Mouse (Mus musculus): ENCODE results near the gene Atp5b. TPM values are rescaled to one million over a fixed set of nuclear protein-coding genes. Genes with fewer than 3 reads are reported as not detected.

Atp5b gene
- polyA plus RNA-seq (2014; fragmentation: Nextera tagmentation; extraction: Ambion mirVana): 2,318 and 2,350 TPM in 2 replicates

- Histone ChIP-seq H3K36me3 (ENCODE audit: control insufficient read depth, insufficient read depth, low read length) (peaks cover 37% of the 10 kb centered on the region), H3K9me3 (replicated peaks; ENCODE audit: control insufficient read depth, low read length) (no peaks in the 10 kb centered on the region), H3K4me2 (ENCODE audit: low read length) (peak within 1 kb of the TSS; percentile 78), H3K4me3 (ENCODE audit: low read depth, low read length) (peak within 1 kb of the TSS; percentile 95), H3K4me1 (ENCODE audit: control insufficient read depth, insufficient read depth, low read length) (peaks cover 11% of the 10 kb centered on the region; the same call in 1 of the 2 replicates), H3K27me3 (replicated peaks; ENCODE audit: control insufficient read depth, insufficient read depth, low read length) (no peaks in the 10 kb centered on the region), H3K27ac (ENCODE audit: low read depth, low read length) (peak within 1 kb of the TSS; percentile 81), H3K9ac (ENCODE audit: low read length) (peak within 1 kb of the TSS; percentile 98)
- peak; percentile 99 for ATAC-seq
- peak; percentile 100 for DNase-seq (ENCODE audit: low spot score)
- WGBS: under 1% methylated on average over 34 of the region's 34 CpGs
Observed at GRCm38 (mm10) chr10:128082880-128083421, at the start of gene Atp5b. Gene Atp5b (plus strand): TSS chr10:128083273.

- ATAC-seq: no peak
- Histone ChIP-seq H3K27me3 (replicated peaks; ENCODE audit: control insufficient read depth, insufficient read depth, low read length) (no peaks in the 10 kb centered on the region), H3K4me1 (ENCODE audit: control insufficient read depth, insufficient read depth, low read length) (peaks cover 16% of the 10 kb centered on the region), H3K27ac (ENCODE audit: low read depth, low read length) (peak overlapping the region; percentile 3; the same call in 1 of the 2 replicates), H3K9me3 (replicated peaks; ENCODE audit: control insufficient read depth, low read length) (no peaks in the 10 kb centered on the region), H3K9ac (ENCODE audit: low read length) (peak overlapping the region; percentile 98), H3K4me2 (ENCODE audit: low read length) (peak overlapping the region; percentile 94), H3K36me3 (ENCODE audit: control insufficient read depth, insufficient read depth, low read length) (peaks cover 34% of the 10 kb centered on the region), H3K4me3 (ENCODE audit: low read depth, low read length) (peak overlapping the region; percentile 87)
- WGBS: 5% methylated on average over 10 of the region's 10 CpGs
- peak; percentile 32 for DNase-seq (ENCODE audit: low spot score)
Observed at GRCm38 (mm10) chr10:128036746-128037425, 46.2 kb upstream of the Atp5b start.

GRCm38 (mm10) chr10:128037921-128038320 lies 45.2 kb upstream of the Atp5b start:
- H3K9ac ChIP-seq (ENCODE audit: low read length): no peak overlapping the region
- WGBS: 43% methylated on average over 3 of the region's 3 CpGs

GRCm38 (mm10) chr10:128039167-128039566 lies 43.9 kb upstream of the Atp5b start:
- Histone ChIP-seq H3K27ac (ENCODE audit: low read depth, low read length) (no peak overlapping the region), H3K9ac (ENCODE audit: low read length) (0 out of 2 replicates have a peak overlapping the region, but pooled peaks have one; percentile 14), H3K4me3 (ENCODE audit: low read depth, low read length) (no peak overlapping the region), H3K27me3 (replicated peaks; ENCODE audit: control insufficient read depth, insufficient read depth, low read length) (no peaks in the 10 kb centered on the region), H3K36me3 (ENCODE audit: control insufficient read depth, insufficient read depth, low read length) (peaks cover 56% of the 10 kb centered on the region), H3K4me1 (ENCODE audit: control insufficient read depth, insufficient read depth, low read length) (peaks cover 16% of the 10 kb centered on the region), H3K4me2 (ENCODE audit: low read length) (no peak overlapping the region), H3K9me3 (replicated peaks; ENCODE audit: control insufficient read depth, low read length) (no peaks in the 10 kb centered on the region)
- ATAC-seq (no peak), DNase-seq (ENCODE audit: low spot score) (no peak)
- 71% methylated on average over 5 of the region's 5 CpGs for WGBS

More at GRCm38 (mm10) chr10:128037921-128038320, 45.2 kb upstream of the Atp5b start:
- Histone ChIP-seq H3K4me2 (ENCODE audit: low read length) (peak overlapping the region; percentile 94), H3K36me3 (ENCODE audit: control insufficient read depth, insufficient read depth, low read length) (peaks cover 43% of the 10 kb centered on the region), H3K9me3 (replicated peaks; ENCODE audit: control insufficient read depth, low read length) (no peaks in the 10 kb centered on the region), H3K27me3 (replicated peaks; ENCODE audit: control insufficient read depth, insufficient read depth, low read length) (no peaks in the 10 kb centered on the region), H3K4me3 (ENCODE audit: low read depth, low read length) (no peak overlapping the region), H3K4me1 (ENCODE audit: control insufficient read depth, insufficient read depth, low read length) (peaks cover 16% of the 10 kb centered on the region), H3K27ac (ENCODE audit: low read depth, low read length) (no peak overlapping the region)
- ATAC-seq (no peak), DNase-seq (ENCODE audit: low spot score) (no peak)

- Histone ChIP-seq H3K36me3 (ENCODE audit: control insufficient read depth, insufficient read depth, low read length) (peaks cover 63% of the 10 kb centered on the region), H3K9me3 (replicated peaks; ENCODE audit: control insufficient read depth, low read length) (no peaks in the 10 kb centered on the region), H3K27me3 (replicated peaks; ENCODE audit: control insufficient read depth, insufficient read depth, low read length) (no peaks in the 10 kb centered on the region), H3K9ac (ENCODE audit: low read length) (no peak overlapping the region), H3K4me2 (ENCODE audit: low read length) (no peak overlapping the region), H3K4me1 (ENCODE audit: control insufficient read depth, insufficient read depth, low read length) (peaks cover 13% of the 10 kb centered on the region), H3K27ac (ENCODE audit: low read depth, low read length) (no peak overlapping the region), H3K4me3 (ENCODE audit: low read depth, low read length) (no peak overlapping the region)
- DNase-seq (ENCODE audit: low spot score): no peak
- ATAC-seq: no peak
- WGBS: 62% methylated on average over 3 of the region's 3 CpGs
Observed at GRCm38 (mm10) chr10:128039858-128040257, 43.2 kb upstream of the Atp5b start.

- 92% methylated on average over 5 of the region's 5 CpGs for WGBS
- Histone ChIP-seq H3K27me3 (replicated peaks; ENCODE audit: control insufficient read depth, insufficient read depth, low read length) (no peaks in the 10 kb centered on the region), H3K36me3 (ENCODE audit: control insufficient read depth, insufficient read depth, low read length) (peaks cover 66% of the 10 kb centered on the region), H3K9me3 (replicated peaks; ENCODE audit: control insufficient read depth, low read length) (no peaks in the 10 kb centered on the region), H3K27ac (ENCODE audit: low read depth, low read length) (no peak overlapping the region), H3K4me2 (ENCODE audit: low read length) (no peak overlapping the region), H3K4me3 (ENCODE audit: low read depth, low read length) (no peak overlapping the region), H3K4me1 (ENCODE audit: control insufficient read depth, insufficient read depth, low read length) (peaks cover 13% of the 10 kb centered on the region), H3K9ac (ENCODE audit: low read length) (no peak overlapping the region)
- ATAC-seq (no peak), DNase-seq (ENCODE audit: low spot score) (no peak)
Observed at GRCm38 (mm10) chr10:128040293-128040692, 42.8 kb upstream of the Atp5b start.

- Histone ChIP-seq H3K4me2 (ENCODE audit: low read length) (no peak overlapping the region), H3K9ac (ENCODE audit: low read length) (no peak overlapping the region), H3K36me3 (ENCODE audit: control insufficient read depth, insufficient read depth, low read length) (peaks cover 79% of the 10 kb centered on the region), H3K4me1 (ENCODE audit: control insufficient read depth, insufficient read depth, low read length) (peaks cover 13% of the 10 kb centered on the region), H3K27ac (ENCODE audit: low read depth, low read length) (no peak overlapping the region), H3K9me3 (replicated peaks; ENCODE audit: control insufficient read depth, low read length) (no peaks in the 10 kb centered on the region), H3K4me3 (ENCODE audit: low read depth, low read length) (no peak overlapping the region), H3K27me3 (replicated peaks; ENCODE audit: control insufficient read depth, insufficient read depth, low read length) (no peaks in the 10 kb centered on the region)
- WGBS: 76% methylated on average over 4 of the region's 4 CpGs
- no peak for DNase-seq (ENCODE audit: low spot score)
- no peak for ATAC-seq
Observed at GRCm38 (mm10) chr10:128041636-128042035, 41.4 kb upstream of the Atp5b start.

- WGBS: 94% methylated on average over 3 of the region's 3 CpGs
- H3K27ac ChIP-seq (ENCODE audit: low read depth, low read length): no peak overlapping the region
- H3K36me3 ChIP-seq (ENCODE audit: control insufficient read depth, insufficient read depth, low read length): peaks cover 86% of the 10 kb centered on the region
- no peak overlapping the region for H3K9ac ChIP-seq (ENCODE audit: low read length)
- H3K4me2 ChIP-seq (ENCODE audit: low read length): no peak overlapping the region
- H3K27me3 ChIP-seq (replicated peaks; ENCODE audit: control insufficient read depth, insufficient read depth, low read length): no peaks in the 10 kb centered on the region
- ATAC-seq (no peak), DNase-seq (ENCODE audit: low spot score) (no peak)
- peaks cover 8% of the 10 kb centered on the region for H3K4me1 ChIP-seq (ENCODE audit: control insufficient read depth, insufficient read depth, low read length)
- H3K9me3 ChIP-seq (replicated peaks; ENCODE audit: control insufficient read depth, low read length): no peaks in the 10 kb centered on the region
- H3K4me3 ChIP-seq (ENCODE audit: low read depth, low read length): no peak overlapping the region
Observed at GRCm38 (mm10) chr10:128042466-128042865, 40.6 kb upstream of the Atp5b start.

All from forebrain, embryonic 14.5 days (tissue).